Mouse (Mus musculus) heart, postnatal 0 days (tissue): Measurements from ENCODE around the gene Rcor1.

Experiments used
- CTCF ChIP-seq: IDR thresholded peaks from 2 replicates; pipeline ENCODE4 v1.5.1; 2016; ENCODE audit warnings: antibody characterized with exemption, control low read depth, low read depth
- EP300 ChIP-seq: IDR thresholded peaks from 2 replicates; pipeline ENCODE4 v1.6.1; 2016; ENCODE audit warnings: antibody characterized with exemption, low read depth

DNA sequence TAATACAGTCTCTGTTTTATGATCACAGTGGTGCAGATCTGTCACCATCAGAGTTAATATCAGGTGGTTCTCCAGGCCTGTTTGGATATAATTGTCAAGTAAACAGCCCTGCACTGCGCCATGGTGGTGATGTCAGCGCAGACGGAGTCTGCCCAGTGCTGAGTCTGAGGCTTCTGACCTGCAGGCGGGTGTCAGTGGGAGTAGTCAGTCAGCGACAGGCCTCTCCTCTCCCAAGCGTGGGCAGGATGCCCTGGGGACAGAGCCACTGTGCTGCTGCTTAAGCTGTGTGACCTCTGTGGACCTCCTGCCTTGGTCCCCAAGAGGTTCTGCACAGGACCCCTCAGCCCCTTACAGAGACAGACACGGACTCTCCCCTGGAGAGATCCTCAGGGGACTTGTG, 50.0 kb downstream of the Rcor1 start:
- TF ChIP-seq CTCF: no peak
- TF ChIP-seq EP300: no peak
